Mouse (Mus musculus) intestine, postnatal 0 days (tissue): ENCODE results near the gene Cstf3. TPM values are rescaled to one million over a fixed set of nuclear protein-coding genes. Genes with fewer than 3 reads are reported as not detected.

Experiments used
- ATAC-seq: fragments of 200-750 bp; cut with Nextera tagmentation; 2 replicates; pipeline ENCODE4 v1.8.0; 2017; ENCODE audit warnings: mild to moderate bottlenecking, moderate TSS enrichment, moderate library complexity
- H3K27ac ChIP-seq: fragments of 300-500 bp; sonication (generic); 2 replicates; pipeline ENCODE4 v1.5.1; 2014; ENCODE audit warnings: mild to moderate bottlenecking, low read depth, low read length, moderate library complexity
- H3K27me3 ChIP-seq: fragments of 300-500 bp; sonication (generic); replicated peaks from 2 replicates; pipeline ENCODE4 v1.6.1; 2014; ENCODE audit warnings: low read length, mixed read lengths; ENCODE audit not compliant: control insufficient read depth, insufficient read depth
- H3K36me3 ChIP-seq: fragments of 300-500 bp; sonication (generic); 2 replicates; pipeline ENCODE4 v1.6.1; 2014; ENCODE audit warnings: mild to moderate bottlenecking, moderate library complexity; ENCODE audit not compliant: control insufficient read depth, insufficient read depth
- H3K4me1 ChIP-seq: fragments of 300-500 bp; sonication (generic); replicated peaks from 2 replicates; pipeline ENCODE4 v1.6.1; 2014; ENCODE audit warnings: antibody characterized with exemption, low read length, mixed read lengths; ENCODE audit not compliant: control insufficient read depth, insufficient read depth
- H3K4me2 ChIP-seq: fragments of 300-500 bp; sonication (generic); replicated peaks from 2 replicates; pipeline ENCODE4 v1.6.1; 2014; ENCODE audit warnings: low read depth, mild to moderate bottlenecking, moderate library complexity
- H3K4me3 ChIP-seq: fragments of 300-500 bp; sonication (generic); 2 replicates; pipeline ENCODE4 v1.5.1; 2014; ENCODE audit warnings: low read depth, low read length
- H3K9ac ChIP-seq: fragments of 300-500 bp; sonication (generic); 2 replicates; pipeline ENCODE4 v1.6.1; 2014; ENCODE audit warnings: mild to moderate bottlenecking, low read depth, low read length
- H3K9me3 ChIP-seq: fragments of 300-500 bp; sonication (generic); 2 replicates; pipeline ENCODE4 v1.6.1; 2016; ENCODE audit warnings: mixed run types; ENCODE audit not compliant: control insufficient read depth
- CTCF ChIP-seq: sonication (generic); IDR thresholded peaks from 2 replicates; pipeline ENCODE4 v1.5.1; 2016; ENCODE audit warnings: low read depth, mild to moderate bottlenecking, control low read depth, antibody characterized with exemption, moderate library complexity
- WGBS: fragments of 180-500 bp; shearing (Covaris S2); extraction: QIAGEN DNeasy Blood & Tissue Kit; methylation state at CpG from one replicate; pipeline ENCODE4 v1.1.7; 2014; 5-methylcytosine and 5-hydroxymethylcytosine counted together
- polyA plus RNA-seq: library from polyadenylated mRNA; unstranded; fragments of >200 nt; fragmentation: Nextera tagmentation; extraction: Ambion mirVana; gene quantifications from 2 replicates; pipeline ENCODE4 v1.2.1, GENCODE M21; 2015

Cstf3 gene
- polyA plus RNA-seq, 1 experiment from 2014 or later = 20.5 TPM

- no peak for TF ChIP-seq CTCF
- Histone ChIP-seq H3K9me3 (no peaks in the 10 kb centered on the region), H3K4me3 (no peak overlapping the region), H3K36me3 (no peaks in the 10 kb centered on the region), H3K4me2 (no peak overlapping the region), H3K27ac (no peak overlapping the region), H3K4me1 (no peaks in the 10 kb centered on the region), H3K9ac (no peak overlapping the region), H3K27me3 (no peaks in the 10 kb centered on the region)
- WGBS = 91% methylated on average over 6 of the region's 6 CpGs
- no peak for ATAC-seq
Measured at GRCm38 (mm10) chr2:104561386-104561785, 28.9 kb upstream of the Cstf3 start.

DNA sequence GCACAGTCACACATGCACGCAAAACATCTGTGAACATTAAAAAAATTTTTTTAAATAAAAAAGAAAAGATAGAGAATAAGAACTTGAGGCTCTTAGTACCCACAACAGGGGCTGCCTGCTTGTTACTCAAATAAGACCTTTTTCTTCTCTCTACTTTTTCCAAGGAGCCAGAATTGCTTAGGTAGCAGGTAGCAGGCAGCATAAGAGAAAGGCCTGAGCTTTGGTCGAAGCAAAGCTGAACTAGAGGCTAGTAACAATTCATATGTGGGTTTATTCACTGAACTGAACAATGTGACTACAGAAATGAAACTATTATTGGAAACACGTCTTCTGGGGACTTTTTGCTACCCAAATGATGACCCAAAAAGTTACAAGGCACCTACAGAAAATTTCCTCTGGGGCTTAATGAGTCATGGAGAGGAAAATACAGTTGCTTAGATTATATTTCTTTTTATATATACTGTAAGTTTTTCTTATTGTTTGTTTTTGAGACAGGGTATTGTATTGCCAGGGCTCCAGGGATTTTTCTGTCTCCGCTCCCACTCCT, 28.3 kb upstream of the Cstf3 start:
- H3K4me1 ChIP-seq = no peaks in the 10 kb centered on the region
- no peak for TF ChIP-seq CTCF
- H3K4me2 ChIP-seq = no peak overlapping the region
- no peak overlapping the region for H3K9ac ChIP-seq
- no peak overlapping the region for H3K4me3 ChIP-seq
- H3K27me3 ChIP-seq = no peaks in the 10 kb centered on the region
- H3K9me3 ChIP-seq = no peaks in the 10 kb centered on the region
- no peak overlapping the region for H3K27ac ChIP-seq
- no peaks in the 10 kb centered on the region for H3K36me3 ChIP-seq
- 81% methylated on average over 4 of the region's 4 CpGs for WGBS
- ATAC-seq = no peak

DNA sequence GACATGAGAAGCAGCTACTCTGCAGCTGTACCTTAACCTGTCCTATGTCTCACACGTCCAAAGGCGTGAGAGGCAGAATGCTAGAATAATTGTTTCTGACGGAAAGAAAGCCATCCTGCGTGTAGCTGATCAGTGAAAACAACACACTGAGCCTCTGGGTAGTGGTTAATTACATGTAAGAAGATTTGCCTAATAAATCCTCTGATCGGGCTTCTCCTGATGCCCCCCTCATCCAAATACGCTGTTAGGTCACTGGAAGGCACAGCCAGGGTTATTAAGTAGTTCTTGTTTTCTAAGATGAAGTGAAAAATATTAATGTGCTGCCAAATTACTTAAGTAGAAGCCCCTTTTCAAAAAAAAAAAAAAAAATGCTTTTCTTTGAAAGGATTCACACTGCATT, 18.3 kb upstream of the Cstf3 start:
- Histone ChIP-seq H3K27ac (no peak overlapping the region), H3K4me3 (no peak overlapping the region), H3K9ac (no peak overlapping the region), H3K9me3 (no peaks in the 10 kb centered on the region), H3K36me3 (no peaks in the 10 kb centered on the region), H3K4me1 (no peaks in the 10 kb centered on the region), H3K27me3 (no peaks in the 10 kb centered on the region), H3K4me2 (no peak overlapping the region)
- no peak for TF ChIP-seq CTCF
- no peak for ATAC-seq
- WGBS = 88% methylated on average over 6 of the region's 6 CpGs

DNA sequence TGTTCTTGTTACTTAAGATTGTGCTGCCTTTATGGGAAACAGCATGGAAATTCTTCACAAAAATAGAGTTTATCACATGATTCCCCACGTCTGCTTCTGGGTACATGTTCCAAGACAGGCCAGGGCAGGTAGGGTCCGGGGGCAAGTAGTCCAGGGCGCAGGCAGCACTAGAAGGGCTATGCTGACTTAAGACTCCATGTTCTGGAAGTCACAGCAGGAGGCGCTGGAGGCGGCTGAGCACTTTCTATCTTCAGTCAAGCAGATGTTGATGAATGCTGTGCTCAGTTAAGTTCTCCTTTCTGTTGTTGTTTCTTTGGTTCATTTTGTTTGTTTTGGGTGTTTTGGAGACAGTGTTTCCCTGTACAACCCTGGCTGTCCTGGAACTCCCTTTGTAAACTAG, 14.1 kb upstream of the Cstf3 start:
- Histone ChIP-seq H3K27me3 (no peaks in the 10 kb centered on the region), H3K4me2 (no peak overlapping the region), H3K9me3 (no peaks in the 10 kb centered on the region), H3K36me3 (no peaks in the 10 kb centered on the region), H3K4me3 (no peak overlapping the region), H3K27ac (no peak overlapping the region), H3K4me1 (no peaks in the 10 kb centered on the region), H3K9ac (no peak overlapping the region)
- WGBS = 90% methylated on average over 5 of the region's 5 CpGs
- TF ChIP-seq CTCF = no peak
- ATAC-seq = no peak

DNA sequence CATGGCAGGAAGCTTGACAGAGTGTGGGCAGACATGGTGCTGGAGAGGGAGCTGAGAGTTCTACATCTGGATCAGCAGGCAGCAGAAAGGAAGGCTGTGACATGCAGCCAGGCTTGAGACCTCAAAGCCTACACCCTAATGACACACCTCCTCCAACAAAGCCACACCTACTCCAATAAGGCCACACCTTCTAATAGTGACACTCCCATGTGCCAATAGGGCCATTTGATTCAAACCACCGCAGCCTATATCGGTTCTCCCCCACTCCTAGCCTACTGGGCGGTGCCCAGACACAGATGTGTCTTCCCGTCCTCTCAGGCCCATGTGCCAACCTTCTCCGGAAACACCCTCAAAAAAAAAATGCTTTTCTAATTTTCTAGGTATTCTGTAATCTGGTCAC, 12.3 kb upstream of the Cstf3 start:
- Histone ChIP-seq H3K4me2 (no peak overlapping the region), H3K36me3 (no peaks in the 10 kb centered on the region), H3K9ac (no peak overlapping the region), H3K9me3 (no peaks in the 10 kb centered on the region), H3K4me1 (no peaks in the 10 kb centered on the region), H3K27me3 (no peaks in the 10 kb centered on the region), H3K27ac (no peak overlapping the region), H3K4me3 (no peak overlapping the region)
- TF ChIP-seq CTCF = no peak
- WGBS = 54% methylated on average over 5 of the region's 5 CpGs
- ATAC-seq = peak; percentile 33; the same call in 1 of the 2 replicates

GRCm38 (mm10) chr2:104578836-104579604, 11.3 kb upstream of the Cstf3 start:
- 83% methylated on average over 5 of the region's 5 CpGs for WGBS
- no peak for TF ChIP-seq CTCF
- ATAC-seq = no peak
- Histone ChIP-seq H3K27me3 (no peaks in the 10 kb centered on the region), H3K36me3 (no peaks in the 10 kb centered on the region), H3K4me1 (no peaks in the 10 kb centered on the region), H3K9ac (no peak overlapping the region), H3K9me3 (no peaks in the 10 kb centered on the region), H3K27ac (no peak overlapping the region), H3K4me3 (no peak overlapping the region), H3K4me2 (no peak overlapping the region)
